Mouse (Mus musculus): ENCODE data around the gene Rita1. TPM values are rescaled to one million over a fixed set of nuclear protein-coding genes. Genes with fewer than 3 reads are reported as not detected.

Gene Rita1
- polyA plus RNA-seq, 1 experiment from 2014 or later, result 6.5 TPM

DNA sequence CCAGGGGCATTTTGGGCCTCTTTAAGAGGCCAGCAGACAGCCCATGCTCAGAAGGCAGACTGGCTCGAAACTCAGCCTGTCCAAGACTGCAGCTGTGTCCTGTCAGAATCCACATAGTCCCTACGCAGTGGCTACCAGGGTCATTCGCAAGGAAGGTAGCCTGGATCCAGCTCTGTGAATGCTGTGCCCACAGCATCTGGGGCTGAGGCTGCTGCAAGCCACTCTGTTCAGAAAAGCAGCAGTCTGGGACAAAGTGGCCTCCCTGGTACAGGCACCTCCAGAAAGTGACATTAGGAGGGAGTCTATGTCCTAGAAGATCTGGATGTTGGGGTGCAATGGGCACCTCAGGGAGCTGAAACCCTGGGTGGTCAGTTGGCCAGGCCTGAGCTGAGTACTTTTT lies 42.6 kb downstream of the Rita1 start:
- ATAC-seq (ENCODE audit: low read depth), result no peak
- Histone ChIP-seq H3K4me1 (replicated peaks) (peaks cover 76% of the 10 kb centered on the region), H3K9me3 (replicated peaks) (no peaks in the 10 kb centered on the region), H3K4me2 (no peak overlapping the region), H3K4me3 (replicated peaks) (no peak overlapping the region), H3K36me3 (peaks cover 28% of the 10 kb centered on the region), H3K27me3 (no peaks in the 10 kb centered on the region), H3K27ac (no peak overlapping the region), H3K9ac (no peak overlapping the region)
- no peak for DNase-seq
- 93% methylated on average over 3 of the region's 3 CpGs for WGBS (ENCODE audit: insufficient replicate concordance)

DNA sequence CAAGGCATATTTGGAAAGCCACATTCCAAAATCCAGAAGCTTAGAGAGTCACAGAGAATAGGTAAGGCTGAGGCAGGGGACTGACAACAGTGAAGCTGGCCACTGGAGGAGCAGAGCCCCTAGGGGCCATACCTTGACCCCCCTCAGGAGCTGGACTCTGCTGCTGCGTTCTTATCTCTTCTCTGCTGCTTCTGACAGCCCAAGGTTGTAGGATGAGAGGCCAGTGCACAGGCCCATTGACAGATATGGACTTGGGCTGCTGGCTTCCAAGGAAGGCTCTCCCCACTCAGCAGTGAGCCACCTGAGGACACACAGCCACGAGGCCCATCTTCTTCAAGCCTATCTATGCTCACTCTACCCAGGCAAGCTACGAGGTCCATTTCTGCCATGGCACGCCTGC lies 43.4 kb downstream of the Rita1 start:
- H3K4me1 ChIP-seq (replicated peaks), result peaks cover 79% of the 10 kb centered on the region
- no peaks in the 10 kb centered on the region for H3K9me3 ChIP-seq (replicated peaks)
- ATAC-seq (ENCODE audit: low read depth), result no peak
- WGBS (ENCODE audit: insufficient replicate concordance), result 54% methylated on average over 4 of the region's 4 CpGs
- no peaks in the 10 kb centered on the region for H3K27me3 ChIP-seq
- H3K36me3 ChIP-seq, result peaks cover 21% of the 10 kb centered on the region
- no peak overlapping the region for H3K4me3 ChIP-seq (replicated peaks)
- no peak overlapping the region for H3K27ac ChIP-seq
- no peak for DNase-seq
- no peak overlapping the region for H3K4me2 ChIP-seq
- H3K9ac ChIP-seq, result no peak overlapping the region

DNA sequence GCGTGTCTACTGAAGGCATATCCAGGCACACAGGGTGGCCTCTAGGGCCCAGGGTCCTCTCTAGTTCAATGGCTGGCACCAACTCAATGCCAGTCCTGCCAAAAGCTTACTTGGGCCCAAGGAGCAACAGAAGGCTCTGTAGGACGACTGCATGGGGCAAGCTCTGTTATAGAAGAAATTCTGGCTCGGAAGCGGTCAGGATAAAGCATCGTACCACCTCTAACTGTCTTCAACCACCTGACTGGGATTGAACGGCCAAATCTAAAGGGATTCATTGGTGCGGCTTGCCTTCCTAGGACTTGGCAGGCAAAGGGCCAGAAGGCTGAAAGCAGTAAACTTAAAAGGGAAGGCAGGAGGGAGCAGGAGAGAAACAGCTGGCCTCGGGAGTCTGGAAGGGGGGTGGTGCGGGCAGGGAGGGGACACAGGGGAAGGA lies 44.0 kb downstream of the Rita1 start:
- Histone ChIP-seq H3K4me3 (replicated peaks) (no peak overlapping the region), H3K27me3 (no peaks in the 10 kb centered on the region), H3K9ac (no peak overlapping the region), H3K4me1 (replicated peaks) (peaks cover 83% of the 10 kb centered on the region), H3K36me3 (peaks cover 21% of the 10 kb centered on the region), H3K27ac (no peak overlapping the region), H3K4me2 (no peak overlapping the region), H3K9me3 (replicated peaks) (no peaks in the 10 kb centered on the region)
- ATAC-seq (ENCODE audit: low read depth) (no peak), DNase-seq (no peak)
- WGBS (ENCODE audit: insufficient replicate concordance), result 79% methylated on average over 9 of the region's 9 CpGs

DNA sequence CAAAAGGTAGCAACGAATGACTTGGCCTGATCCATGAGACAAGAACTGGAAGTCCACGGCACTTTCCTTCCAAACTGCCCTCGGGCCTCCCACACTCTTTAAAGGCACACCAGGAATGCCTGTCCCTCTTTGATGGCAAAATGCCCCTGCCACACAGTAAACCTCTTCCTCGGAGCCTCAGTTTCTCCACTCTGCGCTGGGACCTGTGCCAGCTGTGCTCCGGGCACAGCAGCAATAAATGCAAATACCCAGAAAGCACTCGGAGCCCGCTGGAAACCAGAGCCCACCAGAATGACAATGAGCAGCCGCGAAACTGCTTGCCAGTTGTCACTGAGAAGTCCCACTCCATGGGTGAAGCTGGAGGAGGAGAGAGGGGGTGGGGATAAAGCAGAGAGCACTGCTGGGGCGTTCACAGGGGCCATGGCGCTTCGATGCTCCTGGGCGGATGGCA lies 44.6 kb downstream of the Rita1 start:
- ATAC-seq (ENCODE audit: low read depth) (no peak), DNase-seq (no peak)
- H3K4me1 ChIP-seq (replicated peaks), result peaks cover 88% of the 10 kb centered on the region
- H3K27ac ChIP-seq, result no peak overlapping the region
- H3K9me3 ChIP-seq (replicated peaks), result no peaks in the 10 kb centered on the region
- WGBS (ENCODE audit: insufficient replicate concordance), result 80% methylated on average over 14 of the region's 14 CpGs
- peaks cover 17% of the 10 kb centered on the region for H3K36me3 ChIP-seq
- no peak overlapping the region for H3K4me2 ChIP-seq
- no peak overlapping the region for H3K4me3 ChIP-seq (replicated peaks)
- no peak overlapping the region for H3K9ac ChIP-seq
- no peaks in the 10 kb centered on the region for H3K27me3 ChIP-seq

DNA sequence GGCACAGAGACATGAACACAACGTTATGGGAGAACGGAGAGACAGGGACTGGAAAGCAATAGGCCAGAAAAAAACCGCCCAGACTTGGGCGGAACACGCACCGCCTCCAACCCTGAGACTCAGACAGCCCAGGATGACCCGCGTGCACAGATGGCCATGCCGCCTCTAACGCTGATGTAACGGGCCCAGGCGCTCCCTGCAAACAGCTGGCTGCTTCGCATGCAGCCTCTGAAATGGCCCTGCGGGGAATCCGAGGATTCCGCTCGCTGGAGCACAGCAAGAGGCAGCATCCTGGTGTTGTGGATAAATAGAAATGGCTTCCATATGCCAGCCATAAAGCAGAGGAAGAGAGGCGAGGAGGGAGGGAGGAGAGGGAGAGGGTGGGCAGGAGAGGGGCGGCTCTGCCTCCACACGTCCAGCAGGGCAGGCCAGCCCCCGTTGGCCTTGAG lies 45.1 kb downstream of the Rita1 start:
- no peaks in the 10 kb centered on the region for H3K9me3 ChIP-seq (replicated peaks)
- H3K27me3 ChIP-seq, result no peaks in the 10 kb centered on the region
- no peak overlapping the region for H3K4me2 ChIP-seq
- no peak overlapping the region for H3K9ac ChIP-seq
- 0 out of 2 replicates have a peak, but pooled peaks have one; percentile 5 for ATAC-seq (ENCODE audit: low read depth)
- peaks cover 17% of the 10 kb centered on the region for H3K36me3 ChIP-seq
- peaks cover 93% of the 10 kb centered on the region for H3K4me1 ChIP-seq (replicated peaks)
- no peak overlapping the region for H3K4me3 ChIP-seq (replicated peaks)
- WGBS (ENCODE audit: insufficient replicate concordance), result 63% methylated on average over 21 of the region's 21 CpGs
- no peak for DNase-seq
- peak overlapping the region; percentile 1; the same call in 1 of the 2 replicates for H3K27ac ChIP-seq

DNA sequence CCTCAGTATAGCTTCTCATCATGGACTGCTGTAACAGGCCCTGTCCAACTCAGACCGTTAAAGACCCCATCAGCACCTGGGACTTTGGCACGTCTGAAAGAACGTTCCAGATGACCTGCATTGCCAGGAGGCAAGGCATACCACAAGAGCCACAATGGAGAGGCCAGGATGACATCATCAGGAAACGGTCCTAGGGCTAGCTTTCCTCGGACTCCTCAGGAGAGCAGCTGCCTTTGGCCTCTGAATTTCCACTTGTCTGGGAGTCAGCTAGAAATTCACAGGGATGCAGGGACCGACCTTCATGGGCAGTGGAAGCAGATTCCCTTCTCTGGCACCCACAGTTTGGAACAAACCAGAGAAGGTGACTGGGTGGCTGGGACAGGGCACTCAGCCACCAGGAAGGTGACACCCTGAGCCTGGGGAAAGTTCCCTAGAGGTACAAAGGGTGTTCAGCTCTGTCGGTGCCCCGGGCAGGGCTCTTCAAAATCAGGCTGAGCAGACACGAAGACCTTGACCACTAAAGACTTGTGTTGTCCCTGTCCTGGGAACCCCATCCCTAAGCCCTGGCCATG lies 45.6 kb downstream of the Rita1 start:
- peaks cover 98% of the 10 kb centered on the region for H3K4me1 ChIP-seq (replicated peaks)
- no peak for DNase-seq

DNA sequence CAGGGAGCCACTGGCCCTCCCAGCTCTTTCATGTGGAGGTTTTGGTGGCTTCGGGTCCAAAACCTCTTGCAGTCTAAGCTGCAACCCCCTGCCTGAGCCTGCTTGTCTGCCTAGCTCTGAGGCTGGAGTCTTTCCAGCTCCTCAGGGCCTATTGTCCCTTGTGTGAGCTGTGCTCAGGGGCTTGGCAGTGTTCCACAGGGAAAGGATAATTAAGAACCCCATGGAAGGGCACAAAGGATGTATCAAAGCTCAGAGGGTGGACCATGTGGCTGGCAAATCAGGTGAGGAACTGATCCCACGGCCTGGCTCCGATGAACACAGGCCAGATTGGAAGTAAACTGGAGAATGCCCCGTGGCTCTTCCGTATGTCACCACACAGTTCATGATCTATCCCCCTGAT lies 46.3 kb downstream of the Rita1 start:
- H3K4me2 ChIP-seq, result no peak overlapping the region
- H3K9me3 ChIP-seq (replicated peaks), result no peaks in the 10 kb centered on the region
- peaks cover 95% of the 10 kb centered on the region for H3K4me1 ChIP-seq (replicated peaks)
- no peak overlapping the region for H3K4me3 ChIP-seq (replicated peaks)
- H3K9ac ChIP-seq, result no peak overlapping the region
- WGBS (ENCODE audit: insufficient replicate concordance), result 87% methylated on average over 5 of the region's 5 CpGs
- DNase-seq, result no peak
- peak overlapping the region; percentile 47; the same call in 1 of the 2 replicates for H3K27ac ChIP-seq
- peaks cover 17% of the 10 kb centered on the region for H3K36me3 ChIP-seq
- no peak for ATAC-seq (ENCODE audit: low read depth)
- H3K27me3 ChIP-seq, result no peaks in the 10 kb centered on the region

More for the DNA sequence above, 45.6 kb downstream of the Rita1 start:
- Histone ChIP-seq H3K27me3 (no peaks in the 10 kb centered on the region), H3K9ac (no peak overlapping the region), H3K4me3 (replicated peaks) (no peak overlapping the region), H3K9me3 (replicated peaks) (no peaks in the 10 kb centered on the region), H3K27ac (peak overlapping the region; percentile 1; the same call in 1 of the 2 replicates), H3K36me3 (peaks cover 17% of the 10 kb centered on the region), H3K4me2 (no peak overlapping the region)
- ATAC-seq (ENCODE audit: low read depth), result no peak
- WGBS (ENCODE audit: insufficient replicate concordance), result 69% methylated on average over 9 of the region's 9 CpGs

DNA sequence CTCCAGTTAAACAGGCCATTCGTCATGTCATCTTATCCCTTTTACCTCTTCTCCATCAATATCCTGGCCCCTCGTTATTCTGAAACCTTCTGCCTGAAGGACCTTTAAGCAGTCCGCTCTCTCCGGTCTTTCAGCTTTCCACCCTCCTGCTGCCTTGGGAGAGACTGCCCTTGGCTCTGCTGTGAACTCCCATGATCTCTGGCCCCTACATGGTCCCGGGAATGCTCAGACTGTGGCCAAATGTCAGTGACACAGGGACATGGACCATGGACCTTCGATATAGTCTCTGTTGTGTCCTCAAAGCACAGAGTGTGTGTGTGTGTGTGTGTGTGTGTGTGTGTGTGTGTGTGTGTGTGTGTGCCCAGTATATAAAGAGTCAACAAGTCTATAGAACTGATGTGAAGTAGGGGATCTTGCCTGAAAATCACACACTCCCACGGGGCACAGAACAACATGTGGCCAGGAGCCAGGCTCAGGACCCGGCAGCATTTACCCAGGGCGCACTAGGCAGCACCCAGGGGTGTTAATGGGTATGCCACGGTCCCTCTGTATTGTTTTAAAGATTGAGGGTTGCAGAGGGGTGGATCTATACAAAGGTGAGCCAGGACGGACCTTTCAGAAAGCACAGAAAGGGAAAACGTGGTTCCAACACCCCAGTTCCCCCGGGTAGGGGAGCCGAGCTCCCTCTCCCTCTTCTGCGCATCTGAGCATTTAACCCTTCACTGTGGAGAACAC lies 47.1 kb downstream of the Rita1 start:
- Histone ChIP-seq H3K9me3 (replicated peaks) (no peaks in the 10 kb centered on the region), H3K27ac (peak overlapping the region; percentile 47), H3K27me3 (no peaks in the 10 kb centered on the region), H3K4me3 (replicated peaks) (no peak overlapping the region), H3K4me2 (no peak overlapping the region), H3K36me3 (peaks cover 14% of the 10 kb centered on the region), H3K9ac (no peak overlapping the region), H3K4me1 (replicated peaks) (peaks cover 95% of the 10 kb centered on the region)
- ATAC-seq (ENCODE audit: low read depth) (0 out of 2 replicates have a peak, but pooled peaks have one; percentile 18), DNase-seq (no peak)
- WGBS (ENCODE audit: insufficient replicate concordance), result 68% methylated on average over 15 of the region's 15 CpGs

DNA sequence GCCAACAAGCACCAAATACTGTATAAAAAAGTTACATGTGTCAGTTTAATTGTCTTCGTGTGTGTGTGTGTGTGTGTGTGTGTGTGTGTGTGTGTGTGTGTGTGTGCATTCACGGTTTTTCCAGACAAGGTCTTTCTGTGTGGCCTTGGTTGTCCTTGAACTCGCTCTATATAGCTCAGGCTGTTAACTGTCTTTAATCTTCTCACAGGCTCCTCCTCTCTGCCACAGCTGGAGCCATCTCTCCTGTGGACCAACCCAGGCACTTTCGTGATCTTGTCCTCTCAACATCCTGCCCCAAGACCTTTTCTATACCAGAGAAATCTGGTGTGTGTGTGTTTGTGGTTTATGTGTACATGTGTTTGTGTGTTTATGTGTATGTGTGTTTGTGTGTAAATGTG lies 48.5 kb downstream of the Rita1 start:
- Histone ChIP-seq H3K4me3 (replicated peaks) (no peak overlapping the region), H3K27me3 (no peaks in the 10 kb centered on the region), H3K4me1 (replicated peaks) (peaks cover 95% of the 10 kb centered on the region), H3K9me3 (replicated peaks) (no peaks in the 10 kb centered on the region), H3K36me3 (peaks cover 7% of the 10 kb centered on the region), H3K9ac (no peak overlapping the region), H3K4me2 (no peak overlapping the region), H3K27ac (no peak overlapping the region)
- WGBS (ENCODE audit: insufficient replicate concordance), result 39% methylated on average over 4 of the region's 4 CpGs
- no peak for ATAC-seq (ENCODE audit: low read depth)
- no peak for DNase-seq

DNA sequence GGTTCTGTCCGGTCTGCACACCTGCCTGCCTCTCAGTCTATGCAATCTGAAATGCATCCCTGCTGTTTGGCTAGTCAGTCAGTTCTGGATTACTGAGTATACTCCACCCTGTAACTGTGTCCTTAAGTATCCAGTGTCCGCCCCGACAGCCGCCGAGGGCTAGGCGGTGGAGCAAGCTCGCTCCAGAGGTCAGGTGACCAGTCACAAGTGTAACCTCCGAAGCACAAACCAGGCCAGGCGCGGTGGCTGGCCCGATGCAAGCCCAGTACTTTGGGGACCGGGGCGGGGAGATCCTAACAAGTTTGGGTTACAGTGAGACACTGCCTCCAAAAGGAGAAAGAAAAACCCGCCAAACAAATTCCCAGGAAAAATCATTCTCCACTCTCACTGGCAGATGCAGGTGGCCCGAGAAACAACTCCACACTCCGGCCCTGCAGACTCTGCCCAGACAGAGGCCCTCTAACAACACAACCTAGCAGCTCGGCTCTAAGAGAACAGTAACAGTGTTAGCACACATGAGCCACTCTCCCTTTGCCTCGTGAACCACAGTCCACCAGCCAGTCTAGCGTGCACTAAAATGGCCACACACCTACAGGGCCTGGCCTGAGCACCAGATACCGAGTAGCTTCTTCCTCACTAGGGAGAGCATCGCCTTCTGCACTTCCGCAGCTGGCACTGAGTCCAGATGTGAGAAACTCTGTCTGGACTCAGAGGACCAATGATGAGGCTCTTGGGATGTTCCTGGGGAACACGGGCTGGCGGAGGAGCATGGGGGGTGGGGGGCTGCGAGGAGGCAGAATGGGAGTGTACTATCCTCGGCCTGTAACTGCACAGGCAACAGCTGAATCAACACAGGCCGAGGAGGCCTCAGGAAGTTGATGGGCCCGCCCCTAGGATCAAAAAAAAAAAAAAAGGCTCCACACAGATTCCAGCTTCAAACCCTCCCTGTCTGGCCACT lies 49.2 kb downstream of the Rita1 start:
- no peak for DNase-seq
- Histone ChIP-seq H3K9ac (0 out of 2 replicates have a peak overlapping the region, but pooled peaks have one; percentile 15), H3K27me3 (no peaks in the 10 kb centered on the region), H3K4me2 (peak overlapping the region; percentile 1; the same call in 1 of the 2 replicates), H3K9me3 (replicated peaks) (no peaks in the 10 kb centered on the region), H3K4me1 (replicated peaks) (peaks cover 96% of the 10 kb centered on the region), H3K36me3 (peaks cover 12% of the 10 kb centered on the region), H3K27ac (peak overlapping the region; percentile 66), H3K4me3 (replicated peaks) (no peak overlapping the region)
- WGBS (ENCODE audit: insufficient replicate concordance), result 62% methylated on average over 28 of the region's 28 CpGs
- no peak for ATAC-seq (ENCODE audit: low read depth)
